Mouse (Mus musculus): ENCODE results near the gene Ppm1n.
A peak's percentile ranks its signal among the peaks of the same experiment; 100 is the strongest.

The Ppm1n gene

DNA sequence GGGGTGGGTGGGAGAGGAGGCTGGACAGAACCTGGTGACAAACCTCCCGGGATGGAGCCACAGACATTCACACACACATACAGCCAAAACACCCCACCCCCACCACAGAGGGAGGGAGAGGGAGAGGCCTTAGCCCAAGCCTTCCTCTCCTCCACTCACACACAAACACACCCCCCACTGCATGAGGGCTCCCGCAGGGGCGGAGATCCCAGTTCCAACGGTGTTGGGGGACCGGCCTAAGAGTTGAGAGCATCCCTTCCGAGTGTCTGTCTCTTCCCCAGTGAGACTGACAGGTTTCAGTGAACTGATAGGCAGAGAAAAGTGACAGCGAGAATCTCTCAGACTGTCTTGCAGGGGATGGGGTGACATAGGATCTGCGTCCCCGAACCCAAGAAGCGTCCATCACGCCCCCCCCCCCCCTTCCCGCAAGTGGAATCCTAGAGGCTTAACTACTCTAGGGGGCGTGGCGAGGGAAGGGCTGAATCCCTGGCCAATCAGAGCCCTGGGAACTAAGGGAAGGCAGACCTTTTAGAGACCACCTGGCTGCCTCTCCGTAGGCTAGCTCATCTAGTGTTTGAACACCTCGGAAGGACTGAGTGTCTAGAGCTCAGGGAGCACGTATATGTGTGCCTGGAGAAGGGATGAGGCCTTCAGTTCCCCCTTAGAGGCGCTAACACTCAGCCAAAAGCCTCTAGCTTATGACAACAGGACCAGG, 28.0 kb upstream of the Ppm1n start:
- DNase-seq (ENCODE audit: low spot score) = peak; percentile 87

- DNase-seq (ENCODE audit: low spot score) = no peak
Measured at GRCm38 (mm10) chr7:19306819-19307738, 27.2 kb upstream of the Ppm1n start.

GRCm38 (mm10) chr7:19305796-19306765, 26.2 kb upstream of the Ppm1n start:
- no peak for DNase-seq (ENCODE audit: low spot score)

GRCm38 (mm10) chr7:19305413-19305735, 25.5 kb upstream of the Ppm1n start:
- DNase-seq (ENCODE audit: low spot score) = no peak

DNA sequence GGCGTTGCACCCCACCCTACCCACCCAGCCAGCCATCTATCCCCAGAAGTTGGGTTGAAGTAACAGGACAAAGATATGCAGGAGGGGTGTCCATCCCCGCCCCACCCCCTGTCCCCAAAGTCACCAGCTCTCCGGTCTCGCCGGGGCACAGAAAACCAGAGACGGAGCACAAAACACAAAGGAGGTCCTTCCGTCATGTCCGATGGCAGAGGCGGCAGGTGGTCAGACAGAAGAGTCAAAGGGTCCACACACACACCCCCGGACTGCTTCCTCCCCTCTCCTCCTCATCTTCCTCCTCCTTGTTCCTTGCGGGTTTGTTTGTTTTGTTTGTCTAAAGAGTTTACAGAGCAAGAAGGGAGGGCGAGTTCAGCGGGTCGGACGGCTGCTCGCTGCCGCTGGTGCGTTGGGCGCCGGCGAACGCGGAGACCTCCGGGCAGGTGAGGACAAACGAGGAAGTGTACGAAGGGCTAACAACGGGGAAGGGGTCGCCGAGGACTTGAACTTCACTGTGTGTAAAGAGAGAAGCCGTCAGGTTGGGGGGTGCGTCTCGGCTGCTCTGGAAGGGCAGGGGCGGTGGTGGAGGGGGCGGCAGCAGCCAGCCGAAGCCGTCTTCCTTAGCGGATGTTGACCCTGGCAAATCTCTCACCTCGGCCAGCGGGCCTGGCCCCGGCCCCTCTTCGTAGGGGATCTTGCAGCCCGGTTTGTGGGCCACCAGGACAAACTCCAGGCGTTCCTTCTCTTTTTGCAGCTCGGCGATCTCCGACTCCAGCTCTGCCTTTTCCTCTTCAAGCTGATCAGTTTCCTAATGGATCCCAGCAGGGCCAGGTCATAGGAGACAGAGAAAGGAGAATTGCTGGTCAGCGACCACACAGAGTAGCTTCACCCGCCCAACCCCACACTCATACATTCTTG, 24.9 kb upstream of the Ppm1n start:
- DNase-seq (ENCODE audit: low spot score) = no peak

- peak; percentile 85 for DNase-seq (ENCODE audit: low spot score)
Measured at GRCm38 (mm10) chr7:19303770-19304169, 23.9 kb upstream of the Ppm1n start.

- no peak for DNase-seq (ENCODE audit: low spot score)
Measured at GRCm38 (mm10) chr7:19303046-19303305, 23.1 kb upstream of the Ppm1n start.

GRCm38 (mm10) chr7:19302264-19303045, 22.6 kb upstream of the Ppm1n start:
- DNase-seq (ENCODE audit: low spot score) = no peak

DNA sequence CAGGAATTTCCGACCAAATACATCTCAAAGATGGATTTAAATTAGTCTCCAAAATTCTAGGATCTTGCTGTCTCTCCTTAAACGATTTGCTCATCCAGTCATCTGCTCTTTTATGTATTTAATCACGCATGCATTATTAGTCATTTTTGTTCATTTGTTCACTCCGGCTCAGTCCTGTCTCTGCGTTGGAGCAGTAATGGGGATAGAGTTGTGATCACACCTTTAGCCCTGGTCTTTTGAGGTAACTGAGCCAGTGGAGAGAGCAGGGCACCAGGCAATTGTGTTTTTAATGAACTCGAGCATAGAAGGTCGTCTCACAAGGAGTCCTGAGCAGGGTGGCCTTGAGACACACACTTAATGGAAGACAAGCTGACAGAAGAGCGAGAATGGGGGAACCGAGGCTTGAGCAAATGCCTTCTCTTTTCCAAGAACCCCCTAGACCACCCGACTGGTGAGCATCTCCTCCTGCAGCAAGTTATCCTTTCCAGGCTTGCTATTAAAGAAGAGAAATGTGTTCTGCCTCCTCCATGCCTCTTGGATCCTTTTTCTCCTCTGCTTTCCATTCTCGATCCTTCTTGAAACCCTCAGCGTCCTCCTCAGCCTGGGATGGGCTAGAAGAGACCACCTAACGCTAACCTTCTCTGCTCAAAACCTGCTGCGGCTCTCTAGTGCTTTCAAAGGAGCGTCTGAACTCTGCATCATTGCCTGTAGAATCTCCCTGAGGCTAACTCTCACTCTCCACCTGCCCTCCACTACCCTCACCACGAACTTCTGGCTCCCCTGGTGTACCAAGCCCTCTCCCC, 21.8 kb upstream of the Ppm1n start:
- DNase-seq (ENCODE audit: low spot score) = no peak

DNA sequence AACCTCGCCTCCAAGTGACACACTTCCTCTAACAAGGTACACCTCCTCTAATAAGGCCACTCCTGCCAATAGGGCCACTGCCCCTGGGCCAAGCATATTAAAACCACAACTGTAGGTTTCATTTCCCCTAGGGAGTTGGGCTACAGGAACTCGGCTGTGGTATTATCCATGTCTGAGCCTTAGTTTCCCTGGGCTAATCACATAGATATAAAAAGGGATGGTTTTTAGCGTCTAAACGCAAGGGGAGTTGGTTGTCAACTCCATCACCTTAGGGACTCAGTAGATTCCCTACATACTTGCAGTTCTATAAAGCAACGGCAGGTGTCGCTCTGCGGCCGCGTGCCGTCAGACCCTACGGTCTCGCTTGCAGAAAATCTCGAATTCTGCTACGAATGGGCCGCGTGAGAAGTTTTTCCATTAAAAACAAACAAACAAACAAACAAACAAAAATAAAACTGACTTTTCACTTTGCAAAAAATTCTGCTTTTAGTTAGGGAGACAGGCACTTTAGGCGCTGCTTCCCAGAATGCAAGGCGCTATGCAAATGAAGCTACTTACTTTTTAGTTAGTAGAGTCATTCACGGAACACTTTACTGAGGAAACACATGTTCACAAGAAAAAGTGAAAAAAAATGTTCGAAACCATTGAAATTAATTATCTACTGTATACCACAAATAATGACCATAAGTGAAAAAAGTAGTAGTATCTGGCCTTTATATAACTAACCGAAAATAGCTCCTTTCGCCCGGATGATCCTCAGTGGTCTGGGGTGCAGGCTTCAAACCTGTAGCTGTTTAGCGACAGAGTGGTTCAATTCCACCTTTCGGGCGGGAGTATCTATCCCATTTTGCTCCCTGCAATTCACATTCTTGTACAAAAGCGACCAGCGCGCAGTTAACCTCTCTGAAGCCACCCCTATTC, 20.9 kb upstream of the Ppm1n start:
- peak; percentile 91 for DNase-seq (ENCODE audit: low spot score)

DNA sequence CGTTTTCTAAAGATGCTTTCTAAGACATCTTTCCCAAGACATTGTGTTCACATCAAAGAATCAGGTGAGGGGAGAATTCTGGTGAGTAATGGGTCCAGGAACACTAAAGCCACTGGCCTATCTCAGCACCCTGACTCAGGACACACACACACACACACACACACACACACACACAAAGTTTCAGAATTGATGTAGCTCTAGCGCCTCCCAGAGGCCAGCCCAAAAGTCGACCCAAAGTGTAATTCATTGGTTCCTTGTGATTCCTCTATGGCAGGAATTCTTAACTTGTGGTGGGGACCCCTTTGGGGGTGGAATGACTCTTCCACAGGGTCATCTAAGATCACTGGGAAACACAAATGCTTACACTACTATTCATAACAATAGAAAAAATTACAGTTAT, 19.3 kb upstream of the Ppm1n start:
- DNase-seq (ENCODE audit: low spot score) = peak; percentile 47

- no peak for DNase-seq (ENCODE audit: low spot score)
Measured at GRCm38 (mm10) chr7:19297794-19298193, 17.9 kb upstream of the Ppm1n start.

- DNase-seq (ENCODE audit: low spot score) = no peak
Measured at GRCm38 (mm10) chr7:19297034-19297433, 17.2 kb upstream of the Ppm1n start.

DNA sequence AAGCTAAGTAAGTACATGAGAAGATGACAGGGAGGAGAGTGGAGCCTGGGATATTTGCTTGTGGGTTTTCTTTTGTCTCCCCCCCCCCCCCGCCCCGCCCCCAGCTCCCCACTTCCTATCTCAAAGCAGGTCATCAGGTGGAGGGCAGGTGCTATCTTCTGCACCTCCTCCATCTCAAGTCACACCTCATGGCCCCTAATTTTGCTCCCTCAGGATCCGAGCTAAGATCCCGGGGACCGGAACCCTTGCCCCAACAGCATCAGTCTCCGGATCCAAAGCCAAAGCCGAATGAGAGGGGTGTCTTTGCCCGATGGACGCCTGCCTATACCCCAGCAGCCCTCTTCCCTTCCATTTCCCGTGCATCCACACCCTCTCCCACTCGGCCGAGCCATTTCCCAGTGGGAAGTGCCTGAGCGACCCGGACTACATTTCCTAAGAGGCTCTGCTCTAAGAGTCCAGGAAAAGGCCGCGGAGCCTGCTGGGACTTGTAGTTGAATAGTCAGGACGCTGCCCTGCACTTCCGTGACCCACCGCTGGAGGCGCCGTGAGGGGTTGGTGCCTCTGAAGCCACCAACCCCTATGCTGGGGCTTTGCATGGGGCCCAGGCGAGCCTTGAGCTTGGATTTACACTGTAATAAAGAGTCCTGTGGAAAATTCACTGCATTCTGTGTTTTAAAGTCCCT, 15.8 kb upstream of the Ppm1n start:
- peak; percentile 97 for DNase-seq (ENCODE audit: low spot score)

DNA sequence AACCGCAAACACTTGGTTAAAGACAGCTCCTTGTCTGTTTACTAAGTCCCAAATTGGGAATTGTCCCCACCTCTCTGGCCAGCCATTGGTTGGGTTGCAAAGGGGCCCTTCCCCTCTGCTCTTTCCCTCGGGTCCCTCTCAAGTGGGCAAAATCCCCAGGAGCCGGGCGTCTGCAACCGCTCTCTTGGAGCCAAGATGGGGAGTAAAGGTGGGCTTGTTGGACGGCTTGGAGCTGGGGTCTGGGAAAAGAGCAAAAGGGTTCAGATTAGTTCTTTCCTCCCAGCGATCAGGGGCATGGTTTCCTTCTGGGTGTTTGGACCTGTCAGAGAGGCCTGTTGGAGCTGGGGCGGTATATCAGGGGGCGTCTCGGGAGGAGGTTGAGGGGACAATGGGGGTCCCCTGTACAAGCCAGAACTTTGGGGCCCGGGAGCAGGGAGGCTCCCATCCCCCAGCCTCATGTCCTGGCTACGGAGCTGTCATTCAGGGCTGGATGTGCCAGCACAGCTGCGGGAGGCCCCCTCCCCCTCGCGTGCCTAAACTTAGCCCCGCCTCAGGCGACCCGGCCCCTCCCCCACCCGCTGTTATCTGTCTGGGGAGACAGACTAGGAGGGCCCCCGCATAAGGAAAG, 11.2 kb upstream of the Ppm1n start:
- peak; percentile 50 for DNase-seq (ENCODE audit: low spot score)

DNA sequence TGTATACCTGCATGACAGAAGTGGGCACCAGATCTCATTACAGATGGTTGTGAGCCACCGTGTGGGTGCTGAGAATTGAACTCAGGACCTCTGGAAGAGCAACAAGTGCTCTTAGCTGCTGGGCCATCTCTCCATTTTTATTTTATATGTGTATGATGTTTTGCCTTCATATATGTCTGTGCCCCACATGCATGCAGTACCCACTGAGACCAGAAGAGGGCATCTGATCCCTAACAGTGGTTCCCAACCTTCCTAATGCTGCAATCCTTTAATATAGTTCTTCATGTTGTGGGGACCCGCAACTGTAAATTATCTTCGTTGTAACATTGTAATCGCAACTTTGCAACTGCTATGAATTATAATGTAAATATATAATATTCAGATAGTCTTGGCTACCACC, 4.9 kb upstream of the Ppm1n start:
- DNase-seq (ENCODE audit: low spot score) = peak; percentile 81

- no peak for DNase-seq (ENCODE audit: low spot score)
Measured at GRCm38 (mm10) chr7:19283406-19283804, 3.5 kb upstream of the Ppm1n start.

Measured in embryo, embryonic 10 days (tissue).